Mouse (Mus musculus) CH12.LX (cell line): Measurements from ENCODE around the gene Lgals7. TPM values are rescaled to one million over a fixed set of nuclear protein-coding genes. Genes with fewer than 3 reads are reported as not detected.

Source experiments
- DNase-seq: peaks from one replicate; pipeline ENCODE4 v3.0.0-alpha.2; 2013; ENCODE audit errors: extremely low read depth
- H3K27ac ChIP-seq: 2 replicates; pipeline ENCODE4 v1.5.1; 2012; ENCODE audit warnings: low read depth, mild to moderate bottlenecking, control low read depth, moderate library complexity; ENCODE audit not compliant: insufficient read depth
- H3K27me3 ChIP-seq: replicated peaks from 2 replicates; pipeline ENCODE3; 2012; ENCODE audit warnings: inconsistent platforms
- H3K36me3 ChIP-seq, 2 experiments: replicated peaks in 1 of 2; 2 replicates each; pipeline versions ENCODE3 to v1.6.1; 2012; ENCODE audit warnings: inconsistent platforms in 1 of 2, low read length in 1 of 2, mild to moderate bottlenecking in 1 of 2, mixed read lengths in 1 of 2, moderate library complexity in 1 of 2; ENCODE audit not compliant: control insufficient read depth in 1 of 2, insufficient read depth in 1 of 2
- H3K4me1 ChIP-seq, 2 experiments: 2 replicates each; pipeline ENCODE4 v1.6.1; 2012; ENCODE audit warnings: inconsistent platforms in 1 of 2, moderate library complexity in 1 of 2; ENCODE audit not compliant: insufficient read depth in 2 of 2, control insufficient read depth in 1 of 2
- H3K4me2 ChIP-seq: 2 replicates; pipeline ENCODE4 v1.6.1; 2012; ENCODE audit warnings: low read depth, mild to moderate bottlenecking, control low read depth; ENCODE audit not compliant: poor library complexity, insufficient read depth, severe bottlenecking
- H3K4me3 ChIP-seq, 3 experiments: fragments of 150-350 bp in 1 of 3; sonication (generic) in 1 of 3; replicated peaks in 1 of 3; 2 replicates each; pipeline versions ENCODE3 to v1.5.1; 2011 to 2012; ENCODE audit warnings: low read depth in 2 of 3, low read length in 2 of 3, mild to moderate bottlenecking in 2 of 3, moderate library complexity in 2 of 3, control low read depth in 1 of 3, improper control_type of control experiment in 1 of 3, inconsistent platforms in 1 of 3, mixed read lengths in 1 of 3; ENCODE audit not compliant: poor library complexity in 1 of 3
- H3K79me2 ChIP-seq: replicated peaks from 2 replicates; pipeline ENCODE4 v1.6.1; 2012; ENCODE audit warnings: mild to moderate bottlenecking, moderate library complexity; ENCODE audit not compliant: control insufficient read depth, poor library complexity, insufficient read depth, severe bottlenecking; ENCODE audit errors: extremely low read depth
- H3K9ac ChIP-seq: 2 replicates; pipeline ENCODE4 v1.6.1; 2012; ENCODE audit warnings: low read depth, mild to moderate bottlenecking, control low read depth, moderate library complexity; ENCODE audit not compliant: insufficient read depth
- H3K9me3 ChIP-seq: replicated peaks from 2 replicates; pipeline ENCODE3; 2012; ENCODE audit warnings: low read length, inconsistent platforms, mixed read lengths
- BHLHE40 ChIP-seq: IDR thresholded peaks from 2 replicates; pipeline ENCODE4 v1.6.1; 2011; ENCODE audit warnings: mild to moderate bottlenecking, low read depth, low read length, improper control_type of control experiment
- CHD1 ChIP-seq: IDR thresholded peaks from 2 replicates; pipeline ENCODE4 v1.6.1; 2012; ENCODE audit warnings: low read depth, low read length, improper control_type of control experiment, inconsistent platforms
- CHD2 ChIP-seq: IDR thresholded peaks from 2 replicates; pipeline ENCODE4 v1.6.1; 2011; ENCODE audit warnings: low read length, improper control_type of control experiment
- CTCF ChIP-seq, 2 experiments: IDR thresholded peaks in 1 of 2; conservative IDR thresholded peaks in 1 of 2; 2 replicates each; pipeline ENCODE4 v1.5.1; 2011 to 2012; ENCODE audit warnings: low read depth in 2 of 2, low read length in 2 of 2, improper control_type of control experiment in 1 of 2, inconsistent platforms in 1 of 2, mild to moderate bottlenecking in 1 of 2, moderate library complexity in 1 of 2
- E2F4 ChIP-seq: IDR thresholded peaks from 2 replicates; pipeline ENCODE4 v1.6.1; 2011; ENCODE audit warnings: low read depth, low read length, improper control_type of control experiment; ENCODE audit not compliant: insufficient replicate concordance
- ELF1 ChIP-seq: IDR thresholded peaks from 2 replicates; pipeline ENCODE4 v1.6.1; 2014; ENCODE audit warnings: low read depth, mild to moderate bottlenecking, inconsistent platforms, low read length, improper control_type of control experiment
- EP300 ChIP-seq: IDR thresholded peaks from 2 replicates; pipeline ENCODE4 v1.6.1; 2011; ENCODE audit warnings: low read length, improper control_type of control experiment
- ETS1 ChIP-seq: conservative IDR thresholded peaks from 2 replicates; pipeline ENCODE4 v1.6.1; 2012; ENCODE audit warnings: low read depth, mild to moderate bottlenecking, inconsistent platforms, low read length, improper control_type of control experiment, moderate library complexity
- GABPA ChIP-seq: IDR thresholded peaks from 2 replicates; pipeline ENCODE4 v1.6.1; 2012; ENCODE audit warnings: low read depth, low read length, improper control_type of control experiment, inconsistent platforms; ENCODE audit not compliant: insufficient replicate concordance
- HCFC1 ChIP-seq: IDR thresholded peaks from 2 replicates; pipeline ENCODE4 v1.6.1; 2012; ENCODE audit warnings: low read depth, mild to moderate bottlenecking, inconsistent platforms, low read length, improper control_type of control experiment
- IRF4 ChIP-seq: IDR thresholded peaks from 2 replicates; pipeline ENCODE4 v1.6.1; 2014; ENCODE audit warnings: low read depth, mild to moderate bottlenecking, inconsistent platforms, low read length, improper control_type of control experiment
- JUN ChIP-seq: IDR thresholded peaks from 2 replicates; pipeline ENCODE4 v1.6.1; 2011; ENCODE audit warnings: low read depth, mild to moderate bottlenecking, low read length, improper control_type of control experiment, moderate library complexity; ENCODE audit not compliant: insufficient read depth
- JUND ChIP-seq: conservative IDR thresholded peaks from 2 replicates; pipeline ENCODE4 v1.6.1; 2011; ENCODE audit warnings: low read depth, low read length, improper control_type of control experiment
- KAT2A ChIP-seq: IDR thresholded peaks from 2 replicates; pipeline ENCODE4 v1.6.1; 2012; ENCODE audit warnings: low read length, improper control_type of control experiment, inconsistent platforms; ENCODE audit not compliant: insufficient replicate concordance
- MAFK ChIP-seq: IDR thresholded peaks from 2 replicates; pipeline ENCODE4 v1.6.1; 2011; ENCODE audit warnings: low read length, improper control_type of control experiment; ENCODE audit not compliant: insufficient replicate concordance
- MAX ChIP-seq: IDR thresholded peaks from 2 replicates; pipeline ENCODE4 v1.6.1; 2011; ENCODE audit warnings: low read length, improper control_type of control experiment
- MAZ ChIP-seq: IDR thresholded peaks from 2 replicates; pipeline ENCODE4 v1.6.1; 2012; ENCODE audit warnings: low read depth, mild to moderate bottlenecking, inconsistent platforms, low read length, improper control_type of control experiment, moderate library complexity
- MEF2A ChIP-seq: IDR thresholded peaks from 2 replicates; pipeline ENCODE4 v1.6.1; 2014; ENCODE audit warnings: low read depth, mild to moderate bottlenecking, inconsistent platforms, low read length, improper control_type of control experiment, borderline replicate concordance
- MXI1 ChIP-seq: IDR thresholded peaks from 2 replicates; pipeline ENCODE4 v1.6.1; 2011; ENCODE audit warnings: mild to moderate bottlenecking, low read depth, low read length, improper control_type of control experiment
- MYC ChIP-seq: IDR thresholded peaks from 2 replicates; pipeline ENCODE4 v1.6.1; 2011; ENCODE audit warnings: low read depth, mild to moderate bottlenecking, improper control_type of control experiment, low read length
- NELFE ChIP-seq: IDR thresholded peaks from 2 replicates; pipeline ENCODE4 v1.6.1; 2011; ENCODE audit warnings: low read depth, low read length, improper control_type of control experiment
- NRF1 ChIP-seq: IDR thresholded peaks from 2 replicates; pipeline ENCODE4 v1.6.1; 2014; ENCODE audit warnings: low read depth, mild to moderate bottlenecking, inconsistent platforms, low read length, improper control_type of control experiment, moderate library complexity
- PAX5 ChIP-seq: IDR thresholded peaks from 2 replicates; pipeline ENCODE4 v1.6.1; 2012; ENCODE audit warnings: low read length, inconsistent platforms, mixed read lengths
- POLR2A ChIP-seq: IDR thresholded peaks from 2 replicates; pipeline ENCODE4 v1.6.1; 2011; ENCODE audit warnings: low read depth, mild to moderate bottlenecking, improper control_type of control experiment, low read length
- POLR2AphosphoS2 ChIP-seq: IDR thresholded peaks from 2 replicates; pipeline ENCODE4 v1.6.1; 2011; ENCODE audit warnings: low read depth, low read length, improper control_type of control experiment
- RAD21 ChIP-seq: IDR thresholded peaks from 2 replicates; pipeline ENCODE4 v1.6.1; 2011; ENCODE audit warnings: low read depth, mild to moderate bottlenecking, low read length, improper control_type of control experiment, moderate library complexity
- RCOR1 ChIP-seq: conservative IDR thresholded peaks from 2 replicates; pipeline ENCODE4 v1.6.1; 2012; ENCODE audit warnings: low read depth, mild to moderate bottlenecking, inconsistent platforms, low read length, improper control_type of control experiment
- SIN3A ChIP-seq: IDR thresholded peaks from 2 replicates; pipeline ENCODE4 v1.6.1; 2012; ENCODE audit warnings: low read length, improper control_type of control experiment, inconsistent platforms
- SMC3 ChIP-seq: IDR thresholded peaks from 2 replicates; pipeline ENCODE4 v1.6.1; 2011; ENCODE audit warnings: low read depth, low read length, improper control_type of control experiment
- TBP ChIP-seq: conservative IDR thresholded peaks from 2 replicates; pipeline ENCODE4 v1.6.1; 2011; ENCODE audit warnings: low read depth, low read length, improper control_type of control experiment
- TCF12 ChIP-seq: IDR thresholded peaks from 2 replicates; pipeline ENCODE4 v1.6.1; 2014; ENCODE audit warnings: low read depth, mild to moderate bottlenecking, inconsistent platforms, low read length, improper control_type of control experiment
- UBTF ChIP-seq: IDR thresholded peaks from 2 replicates; pipeline ENCODE4 v1.6.1; 2012; ENCODE audit warnings: low read depth, mild to moderate bottlenecking, inconsistent platforms, low read length, improper control_type of control experiment, moderate library complexity
- USF1 ChIP-seq: IDR thresholded peaks from 2 replicates; pipeline ENCODE4 v1.6.1; 2014; ENCODE audit warnings: low read depth, mild to moderate bottlenecking, inconsistent platforms, low read length, improper control_type of control experiment
- USF2 ChIP-seq: conservative IDR thresholded peaks from 2 replicates; pipeline ENCODE4 v1.6.1; 2011; ENCODE audit warnings: low read depth, low read length, improper control_type of control experiment
- ZC3H11A ChIP-seq: IDR thresholded peaks from 2 replicates; pipeline ENCODE4 v1.6.1; 2012; ENCODE audit warnings: low read depth, mild to moderate bottlenecking, inconsistent platforms, low read length, improper control_type of control experiment
- ZKSCAN1 ChIP-seq: IDR thresholded peaks from 2 replicates; pipeline ENCODE4 v1.6.1; 2012; ENCODE audit warnings: low read depth, inconsistent platforms, low read length, improper control_type of control experiment, borderline replicate concordance
- ZMIZ1 ChIP-seq: IDR thresholded peaks from 2 replicates; pipeline ENCODE4 v1.6.1; 2012; ENCODE audit warnings: low read depth, mild to moderate bottlenecking, inconsistent platforms, low read length, improper control_type of control experiment
- ZNF384 ChIP-seq: IDR thresholded peaks from 2 replicates; pipeline ENCODE4 v1.6.1; 2012; ENCODE audit warnings: low read depth, low read length, improper control_type of control experiment, inconsistent platforms
- dilution Hi-C: fragments of 300-500 bp; cut with MboI; formaldehyde crosslinking; loops from 2 replicates; pipeline ENCODE4 v1.14.3; 2020; ENCODE audit warnings: low sequenced_read_pairs; ENCODE audit not compliant: extremely low pct_unique_long_range_greater_than_20kb, extremely low pct_ligation_motif_present
- in situ Hi-C: fragments of 300-500 bp; cut with MboI; formaldehyde crosslinking; loops from 3 replicates; pipeline ENCODE4 v1.14.3; 2019; ENCODE audit warnings: low sequenced_read_pairs, low pct_ligation_motif_present, low pct_unique_long_range_greater_than_20kb, mixed read lengths
- polyA plus RNA-seq: library from polyadenylated mRNA; unstranded; fragments of >175 nt; gene quantifications from 2 replicates; pipeline ENCODE4 v1.2.1, GENCODE M21; 2012; ENCODE audit warnings: low read depth; ENCODE audit not compliant: insufficient read length
- total RNA-seq, 2 experiments: library from RNA; depleted of rRNA; stranded (reverse); fragments of 300-350 nt in 1 of 2; fragments of >200 nt in 1 of 2; gene quantifications; 2 replicates each; pipeline ENCODE4 v1.2.3; 2012 to 2014

Gene Lgals7
- total and polyA plus RNA-seq, 3 experiments, result not detected

DNA sequence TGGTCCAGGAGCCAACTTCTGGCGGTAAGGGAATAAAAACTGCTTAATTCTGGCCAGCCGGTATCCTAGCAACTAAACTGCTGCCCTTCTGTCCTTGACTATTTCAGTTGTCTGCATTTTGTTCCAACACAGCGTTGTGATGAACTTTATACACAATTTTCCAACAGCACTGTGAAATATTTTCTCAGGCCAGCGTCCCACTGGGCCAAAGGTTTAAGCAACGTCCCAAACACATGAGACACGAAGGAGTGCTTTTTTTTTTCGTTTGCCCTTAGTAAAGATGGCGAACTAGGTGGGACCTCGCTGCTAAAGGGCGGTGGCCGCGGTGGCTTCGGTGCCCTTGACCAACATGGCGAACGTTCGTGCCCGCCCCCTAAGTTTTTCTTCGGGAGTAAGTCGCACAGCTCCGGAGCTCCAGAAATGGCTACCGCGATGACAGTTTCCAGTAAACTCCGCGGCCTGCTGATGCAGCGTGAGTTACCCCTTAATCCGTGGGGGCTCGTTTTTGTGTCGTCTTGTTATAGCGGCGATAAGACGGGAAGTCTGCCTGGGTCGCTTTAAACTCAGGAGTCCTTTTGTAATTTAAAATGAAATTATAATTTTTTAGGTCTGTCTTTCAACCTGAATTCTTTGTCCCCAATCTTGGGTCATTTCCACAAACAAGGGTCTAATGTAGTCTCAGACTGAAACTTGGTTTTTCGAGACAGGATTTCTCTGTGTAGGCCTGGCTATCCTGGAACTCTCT lies 38.5 kb upstream of the Lgals7 start, which contains the start of gene Ech1:
Ech1 (plus strand) TSS at position 277 of the 745 bp plus-strand sequence.
- H3K27ac ChIP-seq, result peak within 1 kb of the TSS; percentile 26
- peak; percentile 93 for DNase-seq
- in situ Hi-C loops (loop anchor here (5.0 kb wide), 1 partner anchor 42 kb away; no protein-coding TSS in a partner anchor), dilution Hi-C loops (no loop called here)
- H3K9me3 ChIP-seq, result peaks cover 5% of the 10 kb centered on the region
- TF ChIP-seq CHD1, result peak; percentile 79; the same call in 1 of the 2 replicates
- no peak; the same call in 1 of the 2 replicates for TF ChIP-seq ZKSCAN1
- TF ChIP-seq ZC3H11A, result no peak
- peak; percentile 36 for TF ChIP-seq ELF1
- TF ChIP-seq TBP, result no peak; the same call in 1 of the 2 replicates
- no peak for TF ChIP-seq USF1
- TF ChIP-seq PAX5, result no peak
- peak; percentile 87 for TF ChIP-seq ZMIZ1
- peak; percentile 69 for TF ChIP-seq MYC
- peak; percentile 85; the same call in 1 of the 2 replicates for TF ChIP-seq KAT2A
- peak; percentile 77 for TF ChIP-seq MXI1
- no peak for TF ChIP-seq USF2
- TF ChIP-seq SMC3, result no peak
- peak; percentile 99 for TF ChIP-seq RCOR1
- TF ChIP-seq ETS1, result no peak; the same call in 1 of the 2 replicates
- peak; percentile 100 for TF ChIP-seq ZNF384
- TF ChIP-seq HCFC1, result peak; percentile 94
- TF ChIP-seq CTCF (conservative IDR thresholded peaks at IDR 0.05 in 1 of 2, IDR thresholded peaks at IDR 0.05 in 1 of 2; ENCODE audit: low read depth in 2 of 2, low read length in 2 of 2), result no peak
- peak; percentile 42; the same call in 1 of the 2 replicates for TF ChIP-seq CHD2
- TF ChIP-seq RAD21, result no peak
- no peak for TF ChIP-seq BHLHE40
- no peak; the same call in 1 of the 2 replicates for TF ChIP-seq E2F4
- no peak for TF ChIP-seq POLR2AphosphoS2
- 0 out of 2 replicates have a peak, but pooled peaks have one; percentile 54 for TF ChIP-seq MAZ
- peak; percentile 75 for TF ChIP-seq POLR2A
- TF ChIP-seq JUN, result no peak
- no peak; the same call in 1 of the 2 replicates for TF ChIP-seq UBTF
- TF ChIP-seq MAFK, result no peak
- TF ChIP-seq NRF1, result peak; percentile 88
- no peak; the same call in none of the 2 replicates for TF ChIP-seq NELFE
- peak; percentile 82 for TF ChIP-seq TCF12
- no peak; the same call in 1 of the 2 replicates for TF ChIP-seq GABPA
- TF ChIP-seq SIN3A, result peak; percentile 78
- TF ChIP-seq JUND, result no peak
- TF ChIP-seq MEF2A, result peak; percentile 46; the same call in 1 of the 2 replicates
- TF ChIP-seq IRF4, result peak; percentile 61
- no peak for TF ChIP-seq EP300
- peak; percentile 72; the same call in 1 of the 2 replicates for TF ChIP-seq MAX
- TF ChIP-seq, all 38 proteins: peak for 18
- Histone ChIP-seq H3K4me3 (peak within 1 kb of the TSS; percentile 56 to 58 (median 57)), H3K4me2 (peak within 1 kb of the TSS; percentile 58), H3K9ac (peak within 1 kb of the TSS; percentile 78), H3K79me2 (0 out of 2 replicates have a peak, but pooled peaks cover 2% of the 10 kb centered on the region), H3K27me3 (no peaks in the 10 kb centered on the region), H3K4me1 (peaks cover 23 to 57% of the 10 kb centered on the region in 2 experiments), H3K36me3 (peaks cover 33 to 45% of the 10 kb centered on the region in 2 experiments)
